Mouse (Mus musculus): ENCODE data around the gene Nfia. TPM values are rescaled to one million over a fixed set of nuclear protein-coding genes. Genes with fewer than 3 reads are reported as not detected.

Gene Nfia
- total and polyA plus RNA-seq, 3 experiments, result 0.96 to 25.1 (median 1.3) TPM

DNA sequence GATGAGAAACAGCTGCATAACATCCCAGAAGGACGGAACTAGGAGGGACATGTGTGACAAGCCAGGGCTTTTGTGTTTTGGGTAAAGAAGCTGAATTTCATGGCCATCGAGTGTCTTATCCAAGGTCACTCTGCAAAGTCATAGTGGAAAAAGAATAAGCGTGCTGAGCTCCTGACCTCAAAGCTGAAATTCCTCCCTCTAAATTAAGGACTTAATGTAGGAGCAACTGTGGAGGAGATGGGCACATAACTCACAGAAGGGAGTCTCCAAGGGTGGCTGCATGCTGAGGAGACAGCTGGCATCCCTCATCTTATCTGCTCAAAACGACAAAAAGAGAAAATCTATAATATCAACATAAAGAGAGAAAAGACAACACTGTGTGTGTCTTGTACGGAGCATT is 28.6 kb upstream of the Nfia start:
- no peaks in the 10 kb centered on the region for H3K27me3 ChIP-seq (ENCODE audit: insufficient read depth, low read length)
- ATAC-seq (ENCODE audit: extremely low read depth, insufficient number of reproducible peaks, low FRiP score, poor library complexity, severe bottlenecking) (no peak), DNase-seq (ENCODE audit: low spot score) (no peak)
- H3K36me3 ChIP-seq (replicated peaks), result no peaks in the 10 kb centered on the region
- H3K9me3 ChIP-seq (replicated peaks), result peaks cover 10% of the 10 kb centered on the region
- no peaks in the 10 kb centered on the region for H3K4me1 ChIP-seq (ENCODE audit: insufficient read depth, low read depth, low read length)
- no peak overlapping the region for H3K4me3 ChIP-seq (ENCODE audit: low read depth, low read length)
- TF ChIP-seq CTCF (IDR thresholded peaks at IDR 0.05; ENCODE audit: low read depth, low read length) (no peak), GATA1 (IDR thresholded peaks at IDR 0.05; ENCODE audit: borderline replicate concordance, low read length) (no peak), TAL1 (conservative IDR thresholded peaks at IDR 0.05; ENCODE audit: low read depth, low read length) (no peak), POLR2AphosphoS5 (IDR thresholded peaks at IDR 0.05; ENCODE audit: insufficient replicate concordance, low read depth, low read length) (no peak), GATA2 (IDR thresholded peaks at IDR 0.05; ENCODE audit: borderline replicate concordance, low read depth, low read length) (no peak)

DNA sequence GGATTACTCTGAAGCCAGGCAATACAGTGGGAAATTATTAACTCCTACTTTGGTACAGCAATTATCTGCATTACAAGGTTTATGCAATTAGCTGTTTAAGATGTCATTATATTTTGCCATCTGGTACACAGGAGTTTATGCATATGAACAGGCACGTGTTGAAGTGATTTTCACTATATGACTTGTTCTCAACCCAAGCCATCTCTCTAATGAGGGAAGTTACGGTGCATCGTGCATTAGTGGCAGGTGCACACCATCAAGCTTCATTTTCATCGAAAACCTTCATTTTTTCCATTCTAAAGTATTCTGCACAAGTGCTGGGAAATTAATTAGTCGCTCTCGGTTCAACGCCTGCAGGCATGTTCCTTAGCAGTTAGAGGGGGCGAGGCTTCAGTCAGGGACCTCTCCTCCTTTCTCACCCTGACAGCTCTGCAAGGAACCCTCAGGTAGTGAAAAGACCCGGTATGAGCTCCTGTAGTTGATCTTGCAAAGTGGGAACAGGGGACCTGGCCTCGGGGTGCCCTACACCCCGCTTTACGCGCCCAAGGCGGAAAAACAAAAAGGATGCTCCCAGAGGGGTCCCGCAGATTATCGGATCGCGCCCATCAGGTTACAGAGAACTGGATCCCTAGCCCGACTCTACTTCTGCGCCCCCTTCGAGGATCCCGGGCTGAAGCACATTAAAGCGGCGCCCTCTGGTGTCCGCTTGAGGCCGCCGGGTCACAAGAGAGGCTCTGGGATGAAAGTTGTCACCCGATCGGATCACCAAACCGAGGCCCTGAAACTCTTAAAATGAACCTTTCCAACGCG is 27.0 kb upstream of the Nfia start:
- Histone ChIP-seq H3K4me1 (ENCODE audit: insufficient read depth, low read depth, low read length) (no peaks in the 10 kb centered on the region), H3K9me3 (replicated peaks) (peaks cover 10% of the 10 kb centered on the region), H3K27me3 (ENCODE audit: insufficient read depth, low read length) (no peaks in the 10 kb centered on the region), H3K4me3 (ENCODE audit: low read depth, low read length) (no peak overlapping the region; the same call in 1 of the 2 replicates), H3K36me3 (replicated peaks) (no peaks in the 10 kb centered on the region)
- DNase-seq (ENCODE audit: low spot score) (no peak), ATAC-seq (ENCODE audit: extremely low read depth, insufficient number of reproducible peaks, low FRiP score, poor library complexity, severe bottlenecking) (no peak)
- TF ChIP-seq TAL1 (conservative IDR thresholded peaks at IDR 0.05; ENCODE audit: low read depth, low read length), result no peak
- TF ChIP-seq GATA2 (IDR thresholded peaks at IDR 0.05; ENCODE audit: borderline replicate concordance, low read depth, low read length), result no peak
- no peak for TF ChIP-seq CTCF (IDR thresholded peaks at IDR 0.05; ENCODE audit: low read depth, low read length)
- TF ChIP-seq POLR2AphosphoS5 (IDR thresholded peaks at IDR 0.05; ENCODE audit: insufficient replicate concordance, low read depth, low read length), result no peak
- TF ChIP-seq GATA1 (IDR thresholded peaks at IDR 0.05; ENCODE audit: borderline replicate concordance, low read length), result no peak

DNA sequence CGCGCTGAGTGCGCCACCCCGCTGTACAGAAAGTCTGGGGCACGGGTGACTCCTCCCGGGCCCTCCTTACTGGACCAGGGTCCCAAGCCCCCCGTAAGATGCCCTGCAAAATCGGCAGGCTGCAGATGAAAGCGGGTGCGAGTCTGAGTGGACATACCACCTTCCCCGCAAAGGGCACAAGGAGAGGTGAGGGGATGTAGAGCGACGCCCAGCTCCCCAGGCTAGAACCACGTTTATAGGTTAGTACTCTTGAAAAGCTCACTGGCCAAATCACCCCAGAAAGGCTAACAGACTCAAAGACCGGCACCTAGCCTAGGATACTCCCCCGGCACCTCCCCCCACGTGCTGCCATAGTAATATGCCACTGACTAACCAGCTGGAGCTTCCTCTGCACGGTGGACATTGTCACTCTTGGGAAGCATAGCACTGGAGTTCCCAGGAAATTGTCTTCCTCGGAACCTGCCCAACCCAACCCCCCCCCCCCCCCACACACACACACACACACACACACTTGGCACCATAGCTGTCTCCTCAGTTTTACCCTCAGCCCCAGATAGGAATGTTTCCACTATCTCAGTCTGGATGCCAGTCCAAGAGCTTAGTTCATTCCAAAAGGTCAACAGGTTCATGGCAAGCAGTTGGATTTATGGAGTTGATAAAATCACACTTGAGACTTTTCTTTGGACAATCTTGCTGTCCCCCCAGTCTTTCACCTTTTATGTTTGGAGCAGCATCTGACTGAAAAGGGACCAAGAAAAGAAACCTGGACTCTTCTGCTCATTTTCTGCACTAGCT is 26.2 kb upstream of the Nfia start:
- TF ChIP-seq CTCF (IDR thresholded peaks at IDR 0.05; ENCODE audit: low read depth, low read length) (no peak), POLR2AphosphoS5 (IDR thresholded peaks at IDR 0.05; ENCODE audit: insufficient replicate concordance, low read depth, low read length) (no peak), GATA2 (IDR thresholded peaks at IDR 0.05; ENCODE audit: borderline replicate concordance, low read depth, low read length) (no peak), GATA1 (IDR thresholded peaks at IDR 0.05; ENCODE audit: borderline replicate concordance, low read length) (no peak), TAL1 (conservative IDR thresholded peaks at IDR 0.05; ENCODE audit: low read depth, low read length) (no peak)
- Histone ChIP-seq H3K4me1 (ENCODE audit: insufficient read depth, low read depth, low read length) (no peaks in the 10 kb centered on the region), H3K27me3 (ENCODE audit: insufficient read depth, low read length) (no peaks in the 10 kb centered on the region), H3K9me3 (replicated peaks) (peaks cover 16% of the 10 kb centered on the region), H3K4me3 (ENCODE audit: low read depth, low read length) (no peak overlapping the region; the same call in 1 of the 2 replicates), H3K36me3 (replicated peaks) (no peaks in the 10 kb centered on the region)
- DNase-seq (ENCODE audit: low spot score), result no peak
- ATAC-seq (ENCODE audit: extremely low read depth, insufficient number of reproducible peaks, low FRiP score, poor library complexity, severe bottlenecking), result no peak

DNA sequence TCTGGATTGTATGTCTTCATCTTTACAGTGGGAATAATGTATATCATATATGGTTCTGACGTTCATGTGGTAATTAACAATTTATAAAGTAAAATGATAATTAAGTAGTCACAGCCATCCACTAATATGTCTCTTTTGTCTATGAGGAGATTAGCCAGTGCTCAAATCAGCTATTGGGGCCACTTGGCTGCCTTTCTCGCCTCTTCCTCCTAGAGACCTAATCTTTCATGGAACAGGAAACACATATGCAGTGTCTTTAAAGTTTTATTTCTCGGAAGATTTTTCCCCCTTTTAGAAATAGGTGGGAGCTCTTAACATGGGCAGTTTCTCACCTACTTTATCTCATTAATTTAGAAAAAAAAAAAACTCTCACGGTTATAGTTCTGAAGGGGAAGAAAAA is 22.1 kb upstream of the Nfia start:
- Histone ChIP-seq H3K36me3 (replicated peaks) (no peaks in the 10 kb centered on the region), H3K9me3 (replicated peaks) (peaks cover 24% of the 10 kb centered on the region), H3K4me1 (ENCODE audit: insufficient read depth, low read depth, low read length) (0 out of 2 replicates have a peak, but pooled peaks cover 2% of the 10 kb centered on the region), H3K4me3 (ENCODE audit: low read depth, low read length) (no peak overlapping the region), H3K27me3 (ENCODE audit: insufficient read depth, low read length) (no peaks in the 10 kb centered on the region)
- TF ChIP-seq CTCF (IDR thresholded peaks at IDR 0.05; ENCODE audit: low read depth, low read length) (no peak), GATA2 (IDR thresholded peaks at IDR 0.05; ENCODE audit: borderline replicate concordance, low read depth, low read length) (no peak), POLR2AphosphoS5 (IDR thresholded peaks at IDR 0.05; ENCODE audit: insufficient replicate concordance, low read depth, low read length) (no peak), TAL1 (conservative IDR thresholded peaks at IDR 0.05; ENCODE audit: low read depth, low read length) (no peak), GATA1 (IDR thresholded peaks at IDR 0.05; ENCODE audit: borderline replicate concordance, low read length) (no peak)
- no peak for ATAC-seq (ENCODE audit: extremely low read depth, insufficient number of reproducible peaks, low FRiP score, poor library complexity, severe bottlenecking)
- DNase-seq (ENCODE audit: low spot score), result no peak

DNA sequence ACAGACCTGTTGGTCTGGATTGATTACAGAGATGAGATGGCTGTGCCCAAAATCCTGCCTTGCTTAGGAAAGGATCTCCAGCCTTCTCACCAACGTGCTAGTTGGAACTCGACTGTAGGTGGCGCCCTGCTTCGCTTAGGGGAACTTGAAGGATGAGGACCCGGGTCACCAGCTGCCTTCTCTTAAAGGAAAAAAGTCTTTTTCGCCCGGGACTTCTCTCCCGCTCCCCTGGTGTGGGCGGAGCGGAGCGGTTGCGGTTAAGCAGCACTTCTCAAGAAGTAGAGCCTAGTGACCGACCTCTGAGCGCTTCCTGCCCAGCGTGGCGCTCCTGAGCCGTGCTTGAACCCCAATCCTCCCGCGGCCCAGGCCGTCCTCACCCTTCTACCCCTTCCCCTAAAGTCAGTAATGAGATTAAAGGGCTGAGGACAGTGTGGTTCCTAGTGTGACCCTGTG is 21.5 kb upstream of the Nfia start:
- no peak overlapping the region; the same call in 1 of the 2 replicates for H3K4me3 ChIP-seq (ENCODE audit: low read depth, low read length)
- H3K27me3 ChIP-seq (ENCODE audit: insufficient read depth, low read length), result no peaks in the 10 kb centered on the region
- TF ChIP-seq GATA2 (IDR thresholded peaks at IDR 0.05; ENCODE audit: borderline replicate concordance, low read depth, low read length) (no peak), GATA1 (IDR thresholded peaks at IDR 0.05; ENCODE audit: borderline replicate concordance, low read length) (no peak), CTCF (IDR thresholded peaks at IDR 0.05; ENCODE audit: low read depth, low read length) (no peak), TAL1 (conservative IDR thresholded peaks at IDR 0.05; ENCODE audit: low read depth, low read length) (no peak), POLR2AphosphoS5 (IDR thresholded peaks at IDR 0.05; ENCODE audit: insufficient replicate concordance, low read depth, low read length) (no peak)
- DNase-seq (ENCODE audit: low spot score), result peak; percentile 29
- ATAC-seq (ENCODE audit: extremely low read depth, insufficient number of reproducible peaks, low FRiP score, poor library complexity, severe bottlenecking), result no peak
- H3K36me3 ChIP-seq (replicated peaks), result no peaks in the 10 kb centered on the region
- H3K4me1 ChIP-seq (ENCODE audit: insufficient read depth, low read depth, low read length), result 0 out of 2 replicates have a peak, but pooled peaks cover 2% of the 10 kb centered on the region
- peaks cover 18% of the 10 kb centered on the region for H3K9me3 ChIP-seq (replicated peaks)

All from G1E (cell line).